Mouse (Mus musculus): Measurements from ENCODE around the gene Tmsb15b1.
A peak's percentile ranks its signal among the peaks of the same experiment; 100 is the strongest.

DNA sequence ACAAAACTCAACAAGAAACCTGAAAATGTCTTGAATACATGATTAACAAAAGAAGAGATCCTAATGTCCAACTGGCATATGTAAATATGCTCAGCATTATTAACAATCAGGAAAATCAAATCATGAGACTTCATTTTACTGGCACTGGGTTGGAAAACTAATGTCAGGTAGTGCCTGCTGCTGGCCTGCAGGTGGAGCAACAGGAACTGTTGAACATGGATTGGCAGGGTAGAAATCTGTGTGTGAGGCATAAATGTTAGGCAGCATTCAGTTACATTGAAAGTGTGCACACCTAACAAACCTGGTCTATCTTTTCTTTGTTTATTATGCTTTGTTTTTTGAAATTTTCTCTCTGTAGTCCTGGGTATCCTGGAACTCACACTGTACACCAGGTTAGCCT is 1.9 kb upstream of the Tmsb15b1 start:
- TF ChIP-seq CTCF (IDR thresholded peaks at IDR 0.05; ENCODE audit: low read depth) (peak; percentile 38; the same call in 1 of the 2 replicates), EP300 (IDR thresholded peaks at IDR 0.05; ENCODE audit: low read depth) (no peak)
